Mouse (Mus musculus) midbrain, embryonic 14.5 days (tissue): ENCODE results near the gene Zmynd12. TPM values are rescaled to one million over a fixed set of nuclear protein-coding genes. Genes with fewer than 3 reads are reported as not detected.

Experiments
- ATAC-seq: fragments of 200-750 bp; cut with Nextera tagmentation; 2 replicates; pipeline ENCODE4 v1.8.0; 2017; ENCODE audit warnings: moderate number of reproducible peaks, moderate library complexity; ENCODE audit not compliant: low FRiP score, low TSS enrichment
- DNase-seq: peaks from one replicate; pipeline ENCODE4 v3.0.0-alpha.2; 2015
- H3K27ac ChIP-seq: fragments of 300-500 bp; sonication (generic); replicated peaks from 2 replicates; pipeline ENCODE4 v1.5.1; 2014; ENCODE audit warnings: mild to moderate bottlenecking, low read depth, low read length, moderate library complexity
- H3K27me3 ChIP-seq: fragments of 300-500 bp; sonication (generic); 2 replicates; pipeline ENCODE4 v1.6.1; 2014; ENCODE audit warnings: low read length, control low read depth, mixed read lengths; ENCODE audit not compliant: control insufficient read depth, insufficient read depth
- H3K36me3 ChIP-seq: fragments of 300-500 bp; sonication (generic); 2 replicates; pipeline ENCODE4 v1.6.1; 2014; ENCODE audit warnings: low read length, control low read depth; ENCODE audit not compliant: control insufficient read depth, insufficient read depth
- H3K4me1 ChIP-seq: fragments of 300-500 bp; sonication (generic); 2 replicates; pipeline ENCODE4 v1.6.1; 2014; ENCODE audit warnings: mild to moderate bottlenecking, antibody characterized with exemption, low read length, control low read depth; ENCODE audit not compliant: control insufficient read depth, insufficient read depth
- H3K4me2 ChIP-seq: fragments of 300-500 bp; sonication (generic); 2 replicates; pipeline ENCODE4 v1.6.1; 2014; ENCODE audit warnings: mild to moderate bottlenecking, low read length, moderate library complexity
- H3K4me3 ChIP-seq: fragments of 300-500 bp; sonication (generic); replicated peaks from 2 replicates; pipeline ENCODE4 v1.5.1; 2014; ENCODE audit warnings: low read depth, low read length
- H3K9ac ChIP-seq: fragments of 300-500 bp; sonication (generic); replicated peaks from 2 replicates; pipeline ENCODE4 v1.6.1; 2014; ENCODE audit warnings: mild to moderate bottlenecking, low read length, moderate library complexity
- H3K9me3 ChIP-seq: fragments of 300-500 bp; sonication (generic); 2 replicates; pipeline ENCODE4 v1.6.1; 2016; ENCODE audit warnings: low read length, control low read depth, mixed read lengths; ENCODE audit not compliant: control insufficient read depth
- WGBS: fragments of 180-500 bp; shearing (Covaris S2); extraction: QIAGEN DNeasy Blood & Tissue Kit; methylation state at CpG from one replicate; pipeline ENCODE4 v1.1.7; 2014; 5-methylcytosine and 5-hydroxymethylcytosine counted together
- polyA plus RNA-seq: library from polyadenylated mRNA; unstranded; fragments of >200 nt; fragmentation: Nextera tagmentation; extraction: Ambion mirVana; gene quantifications from 2 replicates; pipeline ENCODE4 v1.2.1, GENCODE M21; 2014

Zmynd12 gene
- polyA plus RNA-seq, 1 experiment from 2014 or later = 0.45 TPM

- no peak for DNase-seq
- Histone ChIP-seq H3K36me3 (no peaks in the 10 kb centered on the region), H3K9me3 (no peaks in the 10 kb centered on the region), H3K27ac (no peak overlapping the region), H3K4me2 (no peak overlapping the region), H3K4me3 (no peak overlapping the region), H3K9ac (no peak overlapping the region), H3K4me1 (no peaks in the 10 kb centered on the region), H3K27me3 (no peaks in the 10 kb centered on the region)
- WGBS = 90% methylated on average over 9 of the region's 9 CpGs
- no peak for ATAC-seq
Observed at GRCm38 (mm10) chr4:119472545-119472944, 49.9 kb downstream of the Zmynd12 start.

GRCm38 (mm10) chr4:119473150-119473549 is 50.5 kb downstream of the Zmynd12 start:
- 65% methylated on average over 5 of the region's 5 CpGs for WGBS

GRCm38 (mm10) chr4:119483051-119483450 is 60.4 kb downstream of the Zmynd12 start:
- DNase-seq (no peak), ATAC-seq (no peak)
- Histone ChIP-seq H3K27ac (no peak overlapping the region), H3K4me1 (no peaks in the 10 kb centered on the region), H3K27me3 (no peaks in the 10 kb centered on the region), H3K4me2 (no peak overlapping the region), H3K9me3 (no peaks in the 10 kb centered on the region), H3K36me3 (no peaks in the 10 kb centered on the region), H3K4me3 (no peak overlapping the region), H3K9ac (no peak overlapping the region)
- WGBS = 49% methylated on average over 9 of the region's 9 CpGs

More at GRCm38 (mm10) chr4:119473150-119473549, 50.5 kb downstream of the Zmynd12 start:
- no peaks in the 10 kb centered on the region for H3K27me3 ChIP-seq
- H3K4me3 ChIP-seq = no peak overlapping the region
- no peak for ATAC-seq
- H3K27ac ChIP-seq = no peak overlapping the region
- H3K36me3 ChIP-seq = no peaks in the 10 kb centered on the region
- H3K9me3 ChIP-seq = no peaks in the 10 kb centered on the region
- H3K9ac ChIP-seq = no peak overlapping the region
- no peak overlapping the region for H3K4me2 ChIP-seq
- H3K4me1 ChIP-seq = no peaks in the 10 kb centered on the region
- DNase-seq = no peak

- DNase-seq = no peak
- no peak overlapping the region for H3K4me3 ChIP-seq
- H3K4me2 ChIP-seq = no peak overlapping the region
- no peak for ATAC-seq
- WGBS = 83% methylated on average over 7 of the region's 7 CpGs
- no peaks in the 10 kb centered on the region for H3K27me3 ChIP-seq
- H3K9ac ChIP-seq = no peak overlapping the region
- H3K36me3 ChIP-seq = no peaks in the 10 kb centered on the region
- no peaks in the 10 kb centered on the region for H3K9me3 ChIP-seq
- H3K4me1 ChIP-seq = 0 out of 2 replicates have a peak, but pooled peaks cover 3% of the 10 kb centered on the region
- H3K27ac ChIP-seq = no peak overlapping the region
Observed at GRCm38 (mm10) chr4:119484882-119485281, 62.3 kb downstream of the Zmynd12 start.

- H3K9me3 ChIP-seq = no peaks in the 10 kb centered on the region
- no peak overlapping the region for H3K4me3 ChIP-seq
- H3K27ac ChIP-seq = no peak overlapping the region
- no peaks in the 10 kb centered on the region for H3K27me3 ChIP-seq
- WGBS = 71% methylated on average over 10 of the region's 10 CpGs
- no peak overlapping the region for H3K4me2 ChIP-seq
- H3K4me1 ChIP-seq = 0 out of 2 replicates have a peak, but pooled peaks cover 6% of the 10 kb centered on the region
- DNase-seq (no peak), ATAC-seq (no peak)
- H3K36me3 ChIP-seq = no peaks in the 10 kb centered on the region
- H3K9ac ChIP-seq = no peak overlapping the region
Observed at GRCm38 (mm10) chr4:119489666-119490065, 67.1 kb downstream of the Zmynd12 start.

GRCm38 (mm10) chr4:119490806-119491205 is 68.2 kb downstream of the Zmynd12 start:
- 0 out of 2 replicates have a peak, but pooled peaks cover 6% of the 10 kb centered on the region for H3K4me1 ChIP-seq
- H3K9me3 ChIP-seq = no peaks in the 10 kb centered on the region
- whole genome bisulfite sequencing = 82% methylated on average over 3 of the region's 3 CpGs
- H3K4me3 ChIP-seq = no peak overlapping the region
- H3K9ac ChIP-seq = no peak overlapping the region
- H3K4me2 ChIP-seq = no peak overlapping the region; the same call in 1 of the 2 replicates
- H3K27me3 ChIP-seq = no peaks in the 10 kb centered on the region
- no peak overlapping the region for H3K27ac ChIP-seq
- H3K36me3 ChIP-seq = no peaks in the 10 kb centered on the region
- ATAC-seq = no peak
- peak; percentile 62 for DNase-seq

- Histone ChIP-seq H3K4me3 (peak within 1 kb of the TSS; percentile 62), H3K27me3 (no peaks in the 10 kb centered on the region), H3K36me3 (no peaks in the 10 kb centered on the region), H3K4me2 (peak within 1 kb of the TSS; percentile 79), H3K9ac (peak within 1 kb of the TSS; percentile 72), H3K4me1 (0 out of 2 replicates have a peak, but pooled peaks cover 6% of the 10 kb centered on the region), H3K9me3 (no peaks in the 10 kb centered on the region), H3K27ac (peak within 1 kb of the TSS; percentile 85)
- DNase-seq (peak; percentile 89), ATAC-seq (peak; percentile 92)
- under 1% methylated on average over 73 of the region's 77 CpGs for WGBS
Observed at GRCm38 (mm10) chr4:119492291-119492932, 69.8 kb downstream of the Zmynd12 start, which contains the start of gene Rimkla. TSS of gene Rimkla (minus strand) at chr4:119492628.

- 33% methylated on average over 10 of the region's 10 CpGs for WGBS
Observed at GRCm38 (mm10) chr4:119492933-119493327, 70.3 kb downstream of the Zmynd12 start.

GRCm38 (mm10) chr4:119498319-119498848 is 75.8 kb downstream of the Zmynd12 start:
- no peaks in the 10 kb centered on the region for H3K36me3 ChIP-seq
- H3K9ac ChIP-seq = no peak overlapping the region
- H3K4me3 ChIP-seq = no peak overlapping the region
- no peak overlapping the region for H3K27ac ChIP-seq
- H3K9me3 ChIP-seq = no peaks in the 10 kb centered on the region
- no peak for DNase-seq
- no peaks in the 10 kb centered on the region for H3K27me3 ChIP-seq
- 72% methylated on average over 5 of the region's 5 CpGs for WGBS
- no peaks in the 10 kb centered on the region for H3K4me1 ChIP-seq
- ATAC-seq = no peak
- H3K4me2 ChIP-seq = no peak overlapping the region

More at GRCm38 (mm10) chr4:119492933-119493327, 70.3 kb downstream of the Zmynd12 start:
- peak; percentile 32; the same call in 1 of the 2 replicates for ATAC-seq
- DNase-seq = no peak
- no peaks in the 10 kb centered on the region for H3K9me3 ChIP-seq
- peak overlapping the region; percentile 62 for H3K4me3 ChIP-seq
- 0 out of 2 replicates have a peak, but pooled peaks cover 6% of the 10 kb centered on the region for H3K4me1 ChIP-seq
- H3K4me2 ChIP-seq = peak overlapping the region; percentile 79
- no peaks in the 10 kb centered on the region for H3K36me3 ChIP-seq
- H3K27ac ChIP-seq = peak overlapping the region; percentile 85
- peak overlapping the region; percentile 72 for H3K9ac ChIP-seq
- H3K27me3 ChIP-seq = no peaks in the 10 kb centered on the region
